Mouse (Mus musculus): ENCODE measurements around the gene Nvl. TPM values are rescaled to one million over a fixed set of nuclear protein-coding genes. Genes with fewer than 3 reads are reported as not detected.

Nvl gene
- polyA plus RNA-seq (2014; fragmentation: Illumina TruSeq; extraction: RNeasy Lipid Tissue Mini Kit (QIAGEN cat#74804); ENCODE audit: low read depth, low replicate concordance): 15.6 TPM

DNA sequence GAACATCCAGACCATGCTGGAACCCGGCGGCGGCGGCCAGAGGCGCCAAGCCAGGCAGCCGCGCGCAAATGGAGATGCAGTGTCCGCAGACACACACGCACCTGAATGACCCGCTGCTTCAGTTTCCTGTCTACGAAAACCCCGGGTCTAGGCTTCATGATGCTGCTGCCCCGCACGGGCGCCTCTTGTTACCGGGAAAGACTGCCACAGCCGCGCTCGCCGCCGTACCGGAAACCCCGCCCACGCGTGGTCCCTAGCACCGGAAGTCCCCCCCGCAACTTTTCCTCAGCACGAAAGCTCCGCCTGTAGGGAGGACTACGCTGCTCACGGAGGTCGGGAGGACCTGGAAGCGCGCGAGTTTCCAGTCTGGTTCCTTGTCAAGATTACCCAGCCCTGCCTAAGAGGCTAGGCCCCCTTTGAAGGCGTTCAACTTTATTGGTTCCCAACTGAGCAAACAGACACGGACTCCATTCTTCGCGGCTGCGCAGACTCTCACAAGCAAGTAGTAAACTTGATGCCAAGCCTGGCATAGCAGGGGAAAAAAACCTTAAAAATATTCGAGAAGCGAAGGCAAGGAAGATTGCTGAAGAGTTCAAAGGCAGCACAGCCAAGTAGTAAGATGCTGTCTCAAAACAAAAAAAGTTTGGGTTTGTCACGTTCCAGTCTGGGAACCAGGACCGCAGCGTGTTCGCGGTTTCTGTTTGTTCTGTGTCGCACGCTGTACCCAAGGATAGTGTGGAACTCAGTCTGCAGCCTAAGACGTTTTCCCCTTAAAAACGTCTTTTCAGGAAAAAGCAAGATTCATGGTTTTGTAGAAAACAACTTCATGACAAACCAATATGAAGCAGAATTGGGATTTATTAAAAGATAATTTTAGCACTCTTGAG is at the start of gene Nvl, which contains the start of gene Cnih4:
Gene Nvl, minus strand, starts transcription at position 255 of the 887 bp plus-strand sequence.
Gene Cnih4, plus strand, starts transcription at position 744 of the 887 bp plus-strand sequence.

GRCm38 (mm10) chr1:181050937-181051336 is 93.1 kb downstream of the Nvl start, which contains the start of gene 9130409I23Rik:
9130409I23Rik (plus strand) TSS chr1:181051237.

Other genes starting within 250 kb of the Nvl start
- gene Pycr2, start 239.9 kb downstream of the Nvl start, polyA plus RNA-seq (2014; fragmentation: Illumina TruSeq; extraction: RNeasy Lipid Tissue Mini Kit (QIAGEN cat#74804); ENCODE audit: low read depth, low replicate concordance): 40.1 TPM
- 1.3 TPM for gene Lefty1, start 209.2 kb downstream of the Nvl start, polyA plus RNA-seq (2014; fragmentation: Illumina TruSeq; extraction: RNeasy Lipid Tissue Mini Kit (QIAGEN cat#74804); ENCODE audit: low read depth, low replicate concordance)
- 21.5 TPM for gene Tmem63a, start 201.9 kb downstream of the Nvl start, polyA plus RNA-seq (2014; fragmentation: Illumina TruSeq; extraction: RNeasy Lipid Tissue Mini Kit (QIAGEN cat#74804); ENCODE audit: low read depth, low replicate concordance)
- gene Ephx1, start 123.3 kb downstream of the Nvl start, polyA plus RNA-seq (2014; fragmentation: Illumina TruSeq; extraction: RNeasy Lipid Tissue Mini Kit (QIAGEN cat#74804); ENCODE audit: low read depth, low replicate concordance): 62.8 TPM
- not detected for gene 9130409I23Rik, start 93.0 kb downstream of the Nvl start, polyA plus RNA-seq (2014; fragmentation: Illumina TruSeq; extraction: RNeasy Lipid Tissue Mini Kit (QIAGEN cat#74804); ENCODE audit: low read depth, low replicate concordance)
- gene Cnih4, start 489 bp upstream of the Nvl start, polyA plus RNA-seq (2014; fragmentation: Illumina TruSeq; extraction: RNeasy Lipid Tissue Mini Kit (QIAGEN cat#74804); ENCODE audit: low read depth, low replicate concordance): 43.9 TPM
- 49.3 TPM for gene Wdr26, start 67.8 kb upstream of the Nvl start, polyA plus RNA-seq (2014; fragmentation: Illumina TruSeq; extraction: RNeasy Lipid Tissue Mini Kit (QIAGEN cat#74804); ENCODE audit: low read depth, low replicate concordance)
- gene Cnih3, start 208.4 kb upstream of the Nvl start, polyA plus RNA-seq (2014; fragmentation: Illumina TruSeq; extraction: RNeasy Lipid Tissue Mini Kit (QIAGEN cat#74804); ENCODE audit: low read depth, low replicate concordance): 0.20 TPM